Mouse (Mus musculus): ENCODE measurements at regions not wholly inside any gene's neighbourhood (a gene's known extent, or its start where the extent isn't known, plus 50 kb on each side); places are given as distances from the start of the nearest gene placed in this dataset.

DNA sequence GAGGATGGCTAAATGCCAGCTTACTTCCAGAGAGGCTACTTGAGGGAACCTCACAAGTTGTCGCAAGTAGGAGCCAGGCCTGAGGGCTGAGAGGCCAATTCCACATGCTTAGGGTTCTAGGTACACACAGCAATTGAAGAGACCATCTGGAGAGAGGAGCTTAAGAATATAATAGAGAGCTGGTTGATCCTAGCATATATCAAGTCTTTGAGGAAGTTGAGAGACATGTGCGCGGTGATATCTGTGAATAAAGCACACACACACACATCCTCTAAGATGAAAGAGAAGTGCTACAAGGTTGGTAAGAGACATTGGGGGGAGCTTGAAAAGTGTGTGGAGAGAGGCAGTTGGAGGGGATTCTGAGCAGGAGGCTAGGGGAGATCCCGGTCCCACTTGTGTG lies 189.5 kb downstream of the Zfp462 start:
- Histone ChIP-seq H3K4me3 (replicated peaks in 1 of 3; ENCODE audit: low read depth in 2 of 3, low read length in 2 of 3, poor library complexity in 1 of 3) (no peak overlapping the region), H3K9ac (ENCODE audit: insufficient read depth, low read depth) (no peak overlapping the region), H3K27me3 (replicated peaks) (no peaks in the 10 kb centered on the region), H3K4me1 (ENCODE audit: control insufficient read depth in 1 of 2, insufficient read depth in 2 of 2) (no peaks in the 10 kb centered on the region), H3K4me2 (ENCODE audit: insufficient read depth, low read depth, poor library complexity, severe bottlenecking) (no peak overlapping the region), H3K9me3 (replicated peaks; ENCODE audit: low read length) (peaks cover 3% of the 10 kb centered on the region), H3K27ac (ENCODE audit: insufficient read depth, low read depth) (no peak overlapping the region), H3K79me2 (replicated peaks; ENCODE audit: control insufficient read depth, extremely low read depth, insufficient read depth, poor library complexity, severe bottlenecking) (no peaks in the 10 kb centered on the region), H3K36me3 (replicated peaks in 1 of 2; ENCODE audit: control insufficient read depth in 1 of 2, insufficient read depth in 1 of 2, low read length in 1 of 2) (no peaks in the 10 kb centered on the region)
- TF ChIP-seq MAX (IDR thresholded peaks at IDR 0.05; ENCODE audit: low read length) (no peak), EP300 (IDR thresholded peaks at IDR 0.05; ENCODE audit: low read length) (no peak), TBP (conservative IDR thresholded peaks at IDR 0.05; ENCODE audit: low read depth, low read length) (no peak), MYC (IDR thresholded peaks at IDR 0.05; ENCODE audit: low read depth, low read length) (no peak), RAD21 (IDR thresholded peaks at IDR 0.05; ENCODE audit: low read depth, low read length) (no peak), SMC3 (IDR thresholded peaks at IDR 0.05; ENCODE audit: low read depth, low read length) (no peak)
- dilution Hi-C loops (cut with MboI; ENCODE audit: extremely low pct_ligation_motif_present, extremely low pct_unique_long_range_greater_than_20kb, low sequenced_read_pairs) = no loop called here
- in situ Hi-C loops (cut with MboI; ENCODE audit: low pct_ligation_motif_present, low pct_unique_long_range_greater_than_20kb, low sequenced_read_pairs) = no loop called here
- DNase-seq (ENCODE audit: extremely low read depth) = no peak

DNA sequence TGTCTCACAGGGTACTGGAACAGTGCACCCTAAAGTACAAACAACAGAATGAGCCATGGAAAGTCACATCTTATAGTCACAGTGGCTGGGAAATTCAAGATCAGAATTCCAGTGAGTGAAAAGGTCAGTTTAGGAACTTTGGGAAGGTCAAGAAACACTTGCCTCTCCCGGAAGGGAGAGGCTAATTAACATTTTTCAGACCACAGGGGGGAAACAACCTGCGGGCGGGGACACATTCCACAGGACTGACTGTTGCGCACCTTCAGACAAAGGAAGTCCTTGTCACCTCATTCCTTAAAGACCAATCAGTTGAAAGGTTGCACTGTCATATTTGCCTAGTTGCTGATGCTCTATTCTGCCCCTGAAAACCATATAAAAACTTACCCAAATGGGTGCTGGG lies 189.9 kb downstream of the Zfp462 start:
- Histone ChIP-seq H3K27ac (ENCODE audit: insufficient read depth, low read depth) (no peak overlapping the region), H3K9me3 (replicated peaks; ENCODE audit: low read length) (peaks cover 3% of the 10 kb centered on the region), H3K4me1 (ENCODE audit: control insufficient read depth in 1 of 2, insufficient read depth in 2 of 2) (no peaks in the 10 kb centered on the region), H3K36me3 (replicated peaks in 1 of 2; ENCODE audit: control insufficient read depth in 1 of 2, insufficient read depth in 1 of 2, low read length in 1 of 2) (no peaks in the 10 kb centered on the region), H3K4me3 (replicated peaks in 1 of 3; ENCODE audit: low read depth in 2 of 3, low read length in 2 of 3, poor library complexity in 1 of 3) (no peak overlapping the region), H3K79me2 (replicated peaks; ENCODE audit: control insufficient read depth, extremely low read depth, insufficient read depth, poor library complexity, severe bottlenecking) (no peaks in the 10 kb centered on the region), H3K9ac (ENCODE audit: insufficient read depth, low read depth) (no peak overlapping the region), H3K4me2 (ENCODE audit: insufficient read depth, low read depth, poor library complexity, severe bottlenecking) (no peak overlapping the region), H3K27me3 (replicated peaks) (no peaks in the 10 kb centered on the region)
- TF ChIP-seq ZKSCAN1 (IDR thresholded peaks at IDR 0.05; ENCODE audit: borderline replicate concordance, low read depth, low read length) (no peak), GABPA (IDR thresholded peaks at IDR 0.05; ENCODE audit: insufficient replicate concordance, low read depth, low read length) (no peak), SMC3 (IDR thresholded peaks at IDR 0.05; ENCODE audit: low read depth, low read length) (no peak), IRF4 (IDR thresholded peaks at IDR 0.05; ENCODE audit: low read depth, low read length) (no peak), BHLHE40 (IDR thresholded peaks at IDR 0.05; ENCODE audit: low read depth, low read length) (no peak), E2F4 (IDR thresholded peaks at IDR 0.05; ENCODE audit: insufficient replicate concordance, low read depth, low read length) (no peak), MXI1 (IDR thresholded peaks at IDR 0.05; ENCODE audit: low read depth, low read length) (no peak), ZNF384 (IDR thresholded peaks at IDR 0.05; ENCODE audit: low read depth, low read length) (no peak), HCFC1 (IDR thresholded peaks at IDR 0.05; ENCODE audit: low read depth, low read length) (no peak), TCF12 (IDR thresholded peaks at IDR 0.05; ENCODE audit: low read depth, low read length) (no peak), NELFE (IDR thresholded peaks at IDR 0.05; ENCODE audit: low read depth, low read length) (no peak), JUN (IDR thresholded peaks at IDR 0.05; ENCODE audit: insufficient read depth, low read depth, low read length) (no peak), SIN3A (IDR thresholded peaks at IDR 0.05; ENCODE audit: low read length) (no peak), ETS1 (conservative IDR thresholded peaks at IDR 0.05; ENCODE audit: low read depth, low read length) (no peak)
- in situ Hi-C loops (cut with MboI; ENCODE audit: low pct_ligation_motif_present, low pct_unique_long_range_greater_than_20kb, low sequenced_read_pairs) = no loop called here
- DNase-seq (ENCODE audit: extremely low read depth) = no peak
- dilution Hi-C loops (cut with MboI; ENCODE audit: extremely low pct_ligation_motif_present, extremely low pct_unique_long_range_greater_than_20kb, low sequenced_read_pairs) = no loop called here

All from CH12.LX (cell line).